Mouse (Mus musculus): Measurements from ENCODE around the gene Pkn3.
"Not testable (repeated sequence)": the region's sequence is repeated elsewhere in the genome, so short reads cannot be mapped to it uniquely, and the experiment has no call there.

Gene Pkn3

GRCm38 (mm10) chr2:30106364-30106763 lies 28.9 kb downstream of the Pkn3 start:
- DNase-seq: no peak

GRCm38 (mm10) chr2:30107646-30108045 lies 30.2 kb downstream of the Pkn3 start:
- DNase-seq: no peak

- no peak for DNase-seq
Observed at GRCm38 (mm10) chr2:30108260-30108659, 30.8 kb downstream of the Pkn3 start.

GRCm38 (mm10) chr2:30111500-30111899 lies 34.0 kb downstream of the Pkn3 start:
- no peak for DNase-seq

GRCm38 (mm10) chr2:30112564-30112963 lies 35.1 kb downstream of the Pkn3 start:
- DNase-seq: no peak

- no peak for DNase-seq
Observed at GRCm38 (mm10) chr2:30119641-30120051, 42.2 kb downstream of the Pkn3 start.

- no peak for DNase-seq
Observed at GRCm38 (mm10) chr2:30120269-30120668, 42.8 kb downstream of the Pkn3 start.

- DNase-seq: no peak
Observed at GRCm38 (mm10) chr2:30122766-30123165, 45.3 kb downstream of the Pkn3 start.

- no peak for DNase-seq
Observed at GRCm38 (mm10) chr2:30123729-30124471, 46.4 kb downstream of the Pkn3 start.

- peak; percentile 96 for DNase-seq
Observed at GRCm38 (mm10) chr2:30124472-30125274, 47.2 kb downstream of the Pkn3 start, which contains the start of gene Zer1. TSS of gene Zer1 (minus strand) at chr2:30124585.

GRCm38 (mm10) chr2:30128789-30129188 lies 51.3 kb downstream of the Pkn3 start:
- DNase-seq: no peak

- DNase-seq: no peak
Observed at GRCm38 (mm10) chr2:30130156-30130555, 52.7 kb downstream of the Pkn3 start.

GRCm38 (mm10) chr2:30131240-30131639 lies 53.8 kb downstream of the Pkn3 start:
- DNase-seq: not testable (repeated sequence)

- DNase-seq: no peak
Observed at GRCm38 (mm10) chr2:30132801-30133612, 55.5 kb downstream of the Pkn3 start.

- DNase-seq: peak; percentile 97
Observed at GRCm38 (mm10) chr2:30133613-30134377, 56.3 kb downstream of the Pkn3 start, which contains the start of gene Tbc1d13. TSS of gene Tbc1d13 (plus strand) at chr2:30133746.

- DNase-seq: no peak
Observed at GRCm38 (mm10) chr2:30134378-30134711, 56.9 kb downstream of the Pkn3 start.

- DNase-seq: no peak
Observed at GRCm38 (mm10) chr2:30134928-30135620, 57.6 kb downstream of the Pkn3 start.

- no peak for DNase-seq
Observed at GRCm38 (mm10) chr2:30136458-30136857, 59.0 kb downstream of the Pkn3 start.

GRCm38 (mm10) chr2:30140021-30140420 lies 62.5 kb downstream of the Pkn3 start:
- peak; percentile 79 for DNase-seq
